Mouse (Mus musculus) left cerebral cortex, adult 11 months (tissue): Measurements from ENCODE around the gene Zfp37.
"Not testable (repeated sequence)": the region's sequence is repeated elsewhere in the genome, so short reads cannot be mapped to it uniquely, and the experiment has no call there.

Experiments used
- DNase-seq: peaks from one replicate; pipeline ENCODE4 v3.0.0; 2022; ENCODE audit warnings: low spot score

The Zfp37 gene

GRCm38 (mm10) chr4:62230769-62231168, at the start of gene Zfp37:
TSS of gene Zfp37 (minus strand) at chr4:62231047.
- DNase-seq, result no peak

- no peak for DNase-seq
Measured at GRCm38 (mm10) chr4:62278081-62278480, 47.2 kb upstream of the Zfp37 start.

DNA sequence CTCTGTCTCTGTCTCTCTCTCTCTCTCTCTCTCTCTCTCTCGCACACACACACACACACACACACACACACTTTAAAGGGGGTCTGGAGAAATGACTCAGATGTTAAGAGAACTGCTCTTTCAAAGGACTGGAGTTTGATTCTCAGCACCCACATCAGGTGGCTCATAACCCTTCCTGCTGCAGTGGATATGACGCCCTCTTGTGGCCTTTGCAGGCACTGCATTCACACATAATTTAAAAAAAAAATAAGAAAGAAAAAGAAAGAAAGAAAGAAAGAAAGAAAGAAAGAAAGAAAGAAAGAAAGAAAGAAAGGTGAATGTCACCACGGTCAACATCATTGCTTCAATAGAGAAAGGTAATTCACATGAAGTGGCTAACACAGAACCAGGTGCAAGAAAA, 46.4 kb upstream of the Zfp37 start:
- DNase-seq, result no peak

- DNase-seq, result no peak
Measured at GRCm38 (mm10) chr4:62276642-62277041, 45.8 kb upstream of the Zfp37 start.

GRCm38 (mm10) chr4:62274841-62275536, 44.1 kb upstream of the Zfp37 start:
- no peak for DNase-seq

- DNase-seq, result no peak
Measured at GRCm38 (mm10) chr4:62273916-62274315, 43.1 kb upstream of the Zfp37 start.

DNA sequence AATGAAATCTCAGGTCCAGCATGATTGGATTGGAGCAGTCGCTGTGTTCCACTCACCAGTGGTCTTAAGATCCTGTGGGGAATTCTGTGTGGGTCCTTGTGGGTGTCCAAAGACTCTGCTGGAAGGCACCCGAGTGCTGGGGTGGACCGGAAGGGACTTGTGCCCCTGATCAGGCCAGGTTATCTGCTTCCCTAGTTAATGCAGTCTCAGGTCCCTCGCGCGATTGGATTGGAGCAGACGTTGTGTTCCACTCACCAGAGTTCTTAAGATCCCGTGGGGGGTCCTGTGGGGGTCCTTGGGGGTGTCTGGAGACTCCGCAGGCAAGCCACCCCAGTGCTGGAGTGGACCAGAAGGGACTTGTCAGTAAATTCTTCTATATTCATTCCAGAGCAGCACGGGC, 41.8 kb upstream of the Zfp37 start:
- no peak for DNase-seq

DNA sequence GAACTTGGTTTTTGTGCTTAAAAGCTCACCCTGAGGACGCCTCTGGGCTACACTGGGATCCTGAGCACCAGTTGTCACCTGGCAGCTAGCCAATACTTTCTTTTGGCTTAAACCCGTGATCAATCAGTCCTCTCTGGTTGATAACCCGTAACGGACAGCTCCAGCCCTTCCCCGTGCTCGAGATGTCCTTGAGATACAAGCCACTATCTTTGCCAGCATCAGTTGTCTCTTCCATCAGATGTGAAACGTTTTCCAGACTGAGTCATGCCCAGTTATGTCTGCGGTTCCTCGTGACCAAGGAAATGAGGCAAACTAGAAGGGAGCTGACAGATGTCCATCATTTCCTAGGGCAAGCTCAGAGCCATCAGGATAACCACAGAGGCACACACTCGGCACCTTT, 36.3 kb upstream of the Zfp37 start:
- DNase-seq, result no peak

DNA sequence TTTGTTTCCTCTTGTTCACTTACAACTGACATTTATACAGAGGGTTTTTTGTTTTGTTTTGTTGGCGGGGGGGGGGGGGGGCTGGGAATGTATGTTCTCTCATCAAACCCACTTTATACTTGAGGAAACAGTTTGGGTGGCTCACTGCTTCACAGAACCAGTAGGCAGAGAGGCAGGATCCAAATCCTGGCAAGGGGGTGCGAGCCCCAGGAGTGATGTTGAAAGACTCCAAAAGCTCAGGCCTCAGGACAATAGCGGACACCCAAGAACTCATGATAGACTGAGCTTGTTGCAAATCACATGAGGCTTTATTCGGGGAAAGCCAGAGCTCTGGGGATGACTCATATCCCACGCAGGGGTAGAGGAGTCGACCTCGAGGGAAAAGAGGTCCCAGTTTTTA, 35.2 kb upstream of the Zfp37 start:
- not testable (repeated sequence) for DNase-seq

DNA sequence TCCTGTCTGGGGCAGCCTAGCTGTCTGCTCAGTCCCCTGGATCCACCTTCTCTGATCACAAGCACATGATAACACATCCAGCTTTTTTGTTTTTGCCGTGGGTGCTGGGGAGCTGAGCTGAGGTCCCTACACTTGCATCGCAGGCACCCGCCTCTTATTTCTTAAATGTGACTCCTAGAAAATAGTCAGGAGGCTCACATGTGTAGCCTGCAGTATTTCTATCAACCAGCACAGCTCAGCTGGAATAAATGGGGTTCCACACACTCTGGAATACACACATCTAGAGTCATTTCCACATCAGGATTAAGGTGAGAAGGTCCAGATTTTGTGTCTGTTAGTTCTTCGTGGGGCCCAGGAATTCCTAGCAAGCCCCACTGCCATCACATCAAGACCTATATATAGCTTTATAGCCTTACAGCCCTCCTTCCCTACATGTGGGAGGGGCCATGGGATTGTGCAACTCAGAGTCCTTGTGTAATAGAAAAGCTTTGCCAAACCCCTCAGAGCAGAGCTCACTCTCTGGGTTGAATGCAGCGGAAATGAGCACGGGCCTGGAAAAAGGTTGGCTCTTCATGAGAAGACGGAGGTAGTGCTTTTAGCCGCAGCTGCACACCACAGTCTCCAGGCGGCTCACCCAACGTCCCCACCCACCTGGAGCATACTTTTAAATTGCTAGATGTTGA, 34.4 kb upstream of the Zfp37 start:
- no peak for DNase-seq

DNA sequence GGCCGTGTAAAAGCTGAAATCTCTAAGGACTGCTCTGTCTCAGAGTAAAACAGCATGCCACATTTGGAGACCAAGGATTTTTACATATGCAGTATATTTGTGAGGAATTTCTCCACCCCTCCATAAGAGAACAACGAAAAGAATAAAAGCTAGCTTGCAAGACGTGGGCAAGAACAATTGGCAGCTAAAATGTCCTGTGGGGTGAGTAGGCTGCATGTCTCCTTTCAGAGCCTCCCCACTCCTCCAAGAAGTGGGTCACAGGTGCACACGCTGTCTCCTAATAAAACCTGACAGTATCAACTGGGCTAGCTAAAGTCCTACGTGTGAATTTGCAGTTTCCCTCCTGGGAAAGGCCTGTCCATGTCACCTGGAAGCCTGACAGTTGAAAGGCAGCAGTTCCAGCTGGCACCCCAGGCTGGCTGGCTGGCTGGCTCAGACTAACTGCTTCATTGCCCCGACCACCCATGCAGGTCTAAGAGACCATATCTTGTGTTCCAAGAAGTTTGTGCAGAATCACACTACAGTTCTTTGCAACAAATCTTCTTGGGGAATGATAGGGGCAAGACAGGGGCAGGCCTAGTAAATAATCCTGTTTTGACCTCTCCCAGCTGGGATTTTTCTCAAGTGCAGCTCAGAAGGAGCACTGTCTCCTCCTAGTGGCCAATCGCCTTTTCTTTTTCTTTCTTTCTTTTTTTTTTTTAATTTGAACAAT, 32.4 kb upstream of the Zfp37 start:
- no peak for DNase-seq

DNA sequence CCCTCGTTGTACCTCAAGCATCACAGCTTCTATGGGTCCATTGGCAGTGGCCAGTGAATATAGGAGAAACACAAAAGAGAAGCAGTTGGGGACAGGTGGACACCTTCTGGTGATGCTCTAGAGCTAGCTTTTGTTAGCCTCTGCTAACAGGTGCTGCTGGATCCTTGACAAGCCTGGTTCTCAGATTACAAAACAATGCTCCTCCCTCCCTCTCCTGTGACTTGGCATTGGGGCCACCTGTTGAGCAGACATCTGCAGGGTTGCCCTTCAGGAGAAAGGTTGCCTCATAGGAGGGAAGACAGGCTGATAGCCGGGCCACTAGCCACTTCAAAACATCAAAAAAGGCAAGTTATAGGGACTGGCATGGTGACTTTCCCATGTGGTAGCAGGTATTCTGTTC, 31.4 kb upstream of the Zfp37 start, which contains the start of gene Slc31a2:
Slc31a2 (plus strand) TSS at position 287 of the 400 bp plus-strand sequence.
- DNase-seq, result no peak

- no peak for DNase-seq
Measured at GRCm38 (mm10) chr4:62256931-62257330, 26.1 kb upstream of the Zfp37 start.

GRCm38 (mm10) chr4:62254551-62254950, 23.7 kb upstream of the Zfp37 start:
- DNase-seq, result no peak

DNA sequence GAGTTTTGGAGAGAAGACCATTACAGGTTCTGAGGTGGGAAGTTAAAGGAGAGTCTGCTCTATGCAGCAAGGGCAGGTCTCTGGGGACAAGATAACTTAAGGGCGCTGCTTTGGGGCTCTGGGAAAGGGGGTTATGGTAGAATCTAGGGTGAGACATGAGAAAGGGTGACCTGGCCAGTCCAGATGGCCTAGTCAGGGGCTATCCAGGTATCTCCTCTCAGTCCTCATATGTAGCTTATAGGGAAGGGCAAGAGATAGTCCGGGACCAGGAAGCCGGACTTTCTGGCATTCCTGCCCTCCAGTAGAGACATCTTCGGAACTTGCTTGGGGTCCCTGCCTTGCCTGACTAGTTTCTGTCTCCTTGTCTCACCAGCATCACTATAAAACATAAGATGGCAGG, 20.9 kb upstream of the Zfp37 start:
- no peak for DNase-seq

DNA sequence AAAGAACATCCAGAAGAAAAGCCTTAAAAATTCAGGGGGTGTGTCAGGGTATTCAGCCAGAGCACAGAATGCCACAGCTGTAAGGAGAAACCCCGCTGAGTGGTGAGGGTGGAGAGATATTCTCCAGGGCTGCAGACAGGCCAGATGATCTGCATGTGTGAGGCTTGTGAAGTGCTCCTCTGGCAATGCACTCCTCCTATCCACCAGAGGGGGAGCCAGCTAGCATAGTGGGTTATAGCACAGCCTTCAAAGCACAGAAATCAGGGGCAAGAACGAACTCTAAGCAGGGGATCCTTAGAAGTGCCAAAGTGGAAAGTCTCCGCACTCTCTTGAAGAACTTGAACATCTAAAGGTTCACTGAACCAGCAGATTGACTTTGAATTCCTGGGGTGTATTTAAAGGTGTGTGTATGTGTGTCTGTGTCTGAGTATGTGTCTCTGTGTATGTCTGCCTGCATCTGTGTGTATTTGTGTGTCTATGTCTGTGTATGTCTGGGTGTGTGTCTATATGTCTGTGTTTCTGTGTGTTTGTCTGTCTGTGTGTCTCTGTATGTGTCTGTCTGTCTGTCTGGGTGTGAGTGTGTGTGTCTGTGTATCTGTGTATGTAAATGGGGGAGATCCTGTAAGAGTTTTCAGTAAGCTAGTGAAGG, 20.2 kb upstream of the Zfp37 start:
- DNase-seq, result no peak

DNA sequence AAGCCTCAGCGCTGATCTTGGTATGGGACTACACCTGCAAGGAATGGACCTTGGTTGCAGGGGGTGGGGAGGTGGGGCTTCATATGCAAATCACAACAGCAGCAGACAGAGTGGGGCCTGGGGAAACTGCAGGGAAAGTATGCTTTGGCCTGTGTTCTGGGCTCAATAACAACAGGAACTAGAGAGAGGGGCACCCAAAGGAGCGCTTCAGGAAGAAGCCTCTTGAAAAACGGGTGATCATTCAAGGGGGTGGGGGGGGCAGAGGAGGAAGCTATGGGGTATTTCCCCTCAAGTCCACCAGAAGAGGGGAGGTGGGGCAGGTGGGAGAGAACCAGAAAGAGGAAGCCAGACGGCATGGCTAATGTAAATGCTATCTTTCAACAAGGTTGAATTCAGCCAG, 17.5 kb upstream of the Zfp37 start:
- DNase-seq, result no peak

DNA sequence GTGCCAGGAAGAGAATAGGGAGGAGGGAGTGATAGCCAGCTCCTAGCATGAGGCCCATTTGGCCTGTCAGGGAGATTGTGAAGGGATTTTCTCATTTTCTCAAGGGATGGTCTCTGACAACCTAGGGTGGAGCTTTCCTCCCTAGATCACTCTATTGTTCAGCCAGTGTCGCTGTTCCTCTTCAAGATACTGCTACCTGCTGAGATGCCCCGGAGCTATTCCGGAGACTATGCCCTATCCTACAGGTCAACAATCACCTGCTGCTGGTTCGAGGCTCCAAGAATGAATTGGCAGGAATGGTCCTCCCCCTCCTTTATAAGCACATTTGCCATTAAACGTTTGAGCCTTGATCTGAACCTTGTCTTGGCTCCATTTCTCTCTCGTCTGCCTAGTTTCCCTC, 9.7 kb upstream of the Zfp37 start:
- DNase-seq, result no peak

DNA sequence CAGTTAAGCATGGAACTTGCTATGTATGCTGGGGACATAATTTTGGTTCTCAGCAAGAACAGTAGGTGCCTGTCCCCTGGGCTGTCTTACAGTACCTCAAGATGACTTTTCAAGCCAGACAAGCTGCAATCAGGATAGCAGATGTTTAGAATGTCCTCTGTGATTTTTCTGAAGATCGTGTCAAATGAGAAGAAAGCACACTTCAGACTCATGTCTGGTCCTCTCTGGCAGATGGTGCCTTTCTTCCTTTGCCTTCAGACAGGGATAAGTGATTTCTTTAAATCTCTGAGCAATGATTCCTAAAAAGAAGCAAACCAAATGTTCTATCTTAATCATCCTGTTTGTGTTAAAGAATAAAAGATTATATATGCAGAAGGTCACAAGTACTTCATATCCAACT, 694 bp downstream of the Zfp37 start:
- DNase-seq, result no peak

GRCm38 (mm10) chr4:62229448-62229847, 1.4 kb downstream of the Zfp37 start:
- DNase-seq, result no peak

- DNase-seq, result no peak
Measured at GRCm38 (mm10) chr4:62228391-62228790, 2.5 kb downstream of the Zfp37 start.

GRCm38 (mm10) chr4:62213490-62213889, 17.4 kb downstream of the Zfp37 start:
- DNase-seq, result no peak

- no peak for DNase-seq
Measured at GRCm38 (mm10) chr4:62210035-62210434, 20.8 kb downstream of the Zfp37 start.
